13 mouse cellular contexts compared by ENCODE assay signal in the genomic region with DNA sequence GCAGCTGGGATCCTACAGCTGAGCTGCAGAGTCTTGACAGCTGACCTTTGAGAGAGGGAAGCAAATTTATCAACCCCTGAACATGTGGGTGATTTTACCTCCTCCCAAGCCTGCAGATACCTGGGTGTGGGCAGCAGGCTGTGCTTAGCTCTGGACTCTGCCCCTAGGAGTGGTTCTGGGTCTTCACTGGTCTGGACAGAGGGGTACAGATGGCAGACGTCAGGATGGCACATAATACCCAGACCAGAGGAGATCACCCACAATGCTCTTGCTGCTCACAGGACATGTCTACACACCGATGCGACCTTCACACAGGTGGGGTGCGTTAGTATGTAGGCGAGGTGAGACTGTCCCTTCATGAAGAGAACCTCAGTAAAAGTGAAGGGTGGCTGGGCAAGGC. TPM values are rescaled to one million over a fixed set of nuclear protein-coding genes. Genes with fewer than 3 reads are reported as not detected.
DNase-seq lines count a peak whose midpoint lies in the region; ATAC-seq and TF ChIP-seq lines count a peak whose summit lies in the region.
"Had no signal": no experiment of that assay in that cellular context is flagged by ENCODE, and none has a peak within 500 bp of the region (broad histone marks: within the 10 kb centered on the region; RNA-seq: fewer than 3 reads in every experiment).

No protein-coding gene starts in this region.

- 90% methylated on average over 5 of the region's 5 CpGs for WGBS in forebrain, embryonic 13.5 days
- WGBS in forebrain, postnatal 0 days: 94% methylated on average over 5 of the region's 5 CpGs
- 88% methylated on average over 5 of the region's 5 CpGs for WGBS in lung, embryonic 14.5 days
- WGBS in forebrain, embryonic 16.5 days: 85% methylated on average over 5 of the region's 5 CpGs
- 93% methylated on average over 5 of the region's 5 CpGs for WGBS in neural tube, embryonic 13.5 days

- no peak for ATAC-seq in forebrain, embryonic 13.5 days
- no peak for ATAC-seq in forebrain, postnatal 0 days
- ATAC-seq in lung, embryonic 14.5 days (ENCODE audit: insufficient read depth): no peak
- no peak for ATAC-seq in forebrain, embryonic 16.5 days
- ATAC-seq in neural tube, embryonic 13.5 days (ENCODE audit: low read depth): no peak

- peaks cover 27% of the 10 kb centered on the region for H3K4me1 ChIP-seq in forebrain, embryonic 13.5 days
- peaks cover 12% of the 10 kb centered on the region; the same call in 1 of the 2 replicates for H3K4me1 ChIP-seq in forebrain, postnatal 0 days (ENCODE audit: insufficient read depth)
- H3K4me1 ChIP-seq in lung, embryonic 14.5 days (ENCODE audit: insufficient read depth): peaks cover 17% of the 10 kb centered on the region
- H3K4me1 ChIP-seq in forebrain, embryonic 16.5 days (replicated peaks; ENCODE audit: control insufficient read depth, insufficient read depth, low read length): peaks cover 17% of the 10 kb centered on the region
- peaks cover 25% of the 10 kb centered on the region for H3K4me1 ChIP-seq in neural tube, embryonic 13.5 days (replicated peaks)

- DNase-seq in forebrain, postnatal 0 days: no peak
- DNase-seq in lung, embryonic 14.5 days: no peak
- no peak for DNase-seq in lung, postnatal 10 days
- DNase-seq in spleen, postnatal 14 days (ENCODE audit: low spot score in 2 of 2): no peak
- no peak for DNase-seq in natural killer cell, adult 2 months (ENCODE audit: low spot score in 2 of 2)
- DNase-seq: B cell, adult 2 months; heart, adult 18-20 months; kidney, adult 11 months; thymus, adult 2 months had no signal

- TF ChIP-seq CTCF in forebrain, postnatal 0 days (IDR thresholded peaks at IDR 0.05; ENCODE audit: low read depth): no peak
- no peak for TF ChIP-seq CTCF in lung, embryonic 14.5 days (IDR thresholded peaks at IDR 0.05; ENCODE audit: low read depth)

- H3K27me3 ChIP-seq in forebrain, embryonic 13.5 days: no peaks in the 10 kb centered on the region
- H3K27me3 ChIP-seq in forebrain, postnatal 0 days (ENCODE audit: insufficient read depth, low read length): no peaks in the 10 kb centered on the region
- no peaks in the 10 kb centered on the region for H3K27me3 ChIP-seq in lung, embryonic 14.5 days (ENCODE audit: insufficient read depth, low read length)
- no peaks in the 10 kb centered on the region for H3K27me3 ChIP-seq in forebrain, embryonic 16.5 days (replicated peaks; ENCODE audit: control insufficient read depth, insufficient read depth, low read length)
- no peaks in the 10 kb centered on the region for H3K27me3 ChIP-seq in neural tube, embryonic 13.5 days

- H3K4me3 ChIP-seq in forebrain, embryonic 13.5 days: no peak overlapping the region
- H3K4me3 ChIP-seq in forebrain, postnatal 0 days (ENCODE audit: low read depth, low read length): no peak overlapping the region
- peak overlapping the region; percentile 55; the same call in 1 of the 2 replicates for H3K4me3 ChIP-seq in lung, embryonic 14.5 days (ENCODE audit: low read depth, low read length)
- no peak overlapping the region for H3K4me3 ChIP-seq in forebrain, embryonic 16.5 days (replicated peaks; ENCODE audit: low read length)
- peak overlapping the region; percentile 59 for H3K4me3 ChIP-seq in neural tube, embryonic 13.5 days

- H3K36me3 ChIP-seq in forebrain, embryonic 13.5 days (ENCODE audit: poor library complexity, severe bottlenecking): peaks cover 15% of the 10 kb centered on the region
- H3K36me3 ChIP-seq in forebrain, postnatal 0 days (ENCODE audit: insufficient read depth): peaks cover 14% of the 10 kb centered on the region; the same call in 1 of the 2 replicates
- H3K36me3 ChIP-seq in lung, embryonic 14.5 days (ENCODE audit: insufficient read depth): peaks cover 19% of the 10 kb centered on the region
- H3K36me3 ChIP-seq in forebrain, embryonic 16.5 days (ENCODE audit: control insufficient read depth, insufficient read depth): peaks cover 2% of the 10 kb centered on the region; the same call in 1 of the 2 replicates
- peaks cover 17% of the 10 kb centered on the region for H3K36me3 ChIP-seq in neural tube, embryonic 13.5 days

- H3K4me2 ChIP-seq in forebrain, embryonic 13.5 days: peak overlapping the region; percentile 98; the same call in 1 of the 2 replicates
- H3K4me2 ChIP-seq in forebrain, postnatal 0 days (ENCODE audit: low read depth): no peak overlapping the region
- H3K4me2 ChIP-seq in lung, embryonic 14.5 days: peak overlapping the region; percentile 95
- no peak overlapping the region for H3K4me2 ChIP-seq in forebrain, embryonic 16.5 days (ENCODE audit: low read length)
- H3K4me2 ChIP-seq in neural tube, embryonic 13.5 days: peak overlapping the region; percentile 97

- H3K9ac ChIP-seq in forebrain, embryonic 13.5 days: no peak overlapping the region
- no peak overlapping the region for H3K9ac ChIP-seq in forebrain, postnatal 0 days
- no peak overlapping the region for H3K9ac ChIP-seq in lung, embryonic 14.5 days
- H3K9ac ChIP-seq in forebrain, embryonic 16.5 days (replicated peaks; ENCODE audit: low read depth, low read length): 0 out of 2 replicates have a peak overlapping the region, but pooled peaks have one; percentile 7
- peak overlapping the region; percentile 81; the same call in 1 of the 2 replicates for H3K9ac ChIP-seq in neural tube, embryonic 13.5 days

- no peak overlapping the region for H3K27ac ChIP-seq in forebrain, embryonic 13.5 days
- H3K27ac ChIP-seq in forebrain, postnatal 0 days (ENCODE audit: low read depth, low read length): no peak overlapping the region
- no peak overlapping the region for H3K27ac ChIP-seq in lung, embryonic 14.5 days (ENCODE audit: low read depth)
- H3K27ac ChIP-seq in forebrain, embryonic 16.5 days (ENCODE audit: low read length): no peak overlapping the region
- peak overlapping the region; percentile 97; the same call in 1 of the 2 replicates for H3K27ac ChIP-seq in neural tube, embryonic 13.5 days (replicated peaks)
- H3K27ac ChIP-seq: liver, embryonic 14.5 days had no signal

- no peaks in the 10 kb centered on the region for H3K9me3 ChIP-seq in forebrain, embryonic 13.5 days (replicated peaks)
- H3K9me3 ChIP-seq in forebrain, postnatal 0 days (ENCODE audit: low read length): no peaks in the 10 kb centered on the region
- H3K9me3 ChIP-seq in lung, embryonic 14.5 days (ENCODE audit: low read depth, low read length): no peaks in the 10 kb centered on the region
- H3K9me3 ChIP-seq in forebrain, embryonic 16.5 days (ENCODE audit: control insufficient read depth, low read length): no peaks in the 10 kb centered on the region
- no peaks in the 10 kb centered on the region for H3K9me3 ChIP-seq in neural tube, embryonic 13.5 days

RNA-seq across cellular contexts. Expression of a gene that starts 7.3 kb away (rescaled TPM):
- polyA plus RNA-seq in forebrain, embryonic 13.5 days (2015; fragmentation: Nextera tagmentation; extraction: Ambion mirVana): 32.4 and 32.8 TPM in 2 replicates
- total RNA-seq in forebrain, postnatal 0 days (2014; rRNA removed): 65.4 and 75.2 TPM in 2 replicates
- 68.5 and 77.6 TPM in 2 replicates for polyA plus RNA-seq in forebrain, postnatal 0 days (2015; fragmentation: Nextera tagmentation; extraction: Ambion mirVana)
- polyA plus RNA-seq in lung, embryonic 14.5 days (2014; fragmentation: Nextera tagmentation; extraction: Ambion mirVana): 21.8 and 23.5 TPM in 2 replicates
- 46.3 and 52.5 TPM in 2 replicates for polyA plus RNA-seq in forebrain, embryonic 16.5 days (2015; fragmentation: Nextera tagmentation; extraction: Ambion mirVana)
- 50.6 and 57.0 TPM in 2 replicates for polyA plus RNA-seq in neural tube, embryonic 13.5 days (2015; fragmentation: Nextera tagmentation; extraction: Ambion mirVana)

RNA-seq across cellular contexts. Expression of a gene that starts 7.9 kb away (rescaled TPM):
- 72.4 and 79.3 TPM in 2 replicates for polyA plus RNA-seq in forebrain, embryonic 13.5 days (2015; fragmentation: Nextera tagmentation; extraction: Ambion mirVana)
- total RNA-seq in forebrain, postnatal 0 days (2014; rRNA removed): 56.5 and 94.9 TPM in 2 replicates
- polyA plus RNA-seq in forebrain, postnatal 0 days (2015; fragmentation: Nextera tagmentation; extraction: Ambion mirVana): 95.3 and 111 TPM in 2 replicates
- 61.0 and 65.0 TPM in 2 replicates for polyA plus RNA-seq in lung, embryonic 14.5 days (2014; fragmentation: Nextera tagmentation; extraction: Ambion mirVana)
- polyA plus RNA-seq in forebrain, embryonic 16.5 days (2015; fragmentation: Nextera tagmentation; extraction: Ambion mirVana): 87.9 and 88.4 TPM in 2 replicates
- 90.4 and 95.1 TPM in 2 replicates for polyA plus RNA-seq in neural tube, embryonic 13.5 days (2015; fragmentation: Nextera tagmentation; extraction: Ambion mirVana)

RNA-seq across cellular contexts. Expression of a gene that starts 15.2 kb away (rescaled TPM):
- polyA plus RNA-seq in forebrain, embryonic 13.5 days (2015; fragmentation: Nextera tagmentation; extraction: Ambion mirVana): 0.25 TPM in 1 of 2 replicates, not detected in the other
- total RNA-seq in forebrain, postnatal 0 days (2014; rRNA removed): 8.8 and 12.7 TPM in 2 replicates
- 8.6 and 8.7 TPM in 2 replicates for polyA plus RNA-seq in forebrain, postnatal 0 days (2015; fragmentation: Nextera tagmentation; extraction: Ambion mirVana)
- 0.17 and 0.38 TPM in 2 replicates for polyA plus RNA-seq in lung, embryonic 14.5 days (2014; fragmentation: Nextera tagmentation; extraction: Ambion mirVana)
- polyA plus RNA-seq in forebrain, embryonic 16.5 days (2015; fragmentation: Nextera tagmentation; extraction: Ambion mirVana): 2.1 and 3.3 TPM in 2 replicates
- polyA plus RNA-seq in neural tube, embryonic 13.5 days (2015; fragmentation: Nextera tagmentation; extraction: Ambion mirVana): 3.4 and 5.2 TPM in 2 replicates
- total RNA-seq: heart, adult 18-20 months had no signal

RNA-seq across cellular contexts. Expression of a gene that starts 24.4 kb away (rescaled TPM):
- polyA plus RNA-seq in forebrain, embryonic 13.5 days (2015; fragmentation: Nextera tagmentation; extraction: Ambion mirVana): 0.74 TPM in 1 of 2 replicates, not detected in the other
- total RNA-seq in forebrain, postnatal 0 days (2014; rRNA removed): 0.71 and 1.6 TPM in 2 replicates
- 1.2 and 2.4 TPM in 2 replicates for polyA plus RNA-seq in forebrain, postnatal 0 days (2015; fragmentation: Nextera tagmentation; extraction: Ambion mirVana)
- 2.2 and 2.3 TPM in 2 replicates for polyA plus RNA-seq in lung, embryonic 14.5 days (2014; fragmentation: Nextera tagmentation; extraction: Ambion mirVana)
- 0.37 and 0.89 TPM in 2 replicates for polyA plus RNA-seq in forebrain, embryonic 16.5 days (2015; fragmentation: Nextera tagmentation; extraction: Ambion mirVana)
- polyA plus RNA-seq in neural tube, embryonic 13.5 days (2015; fragmentation: Nextera tagmentation; extraction: Ambion mirVana): 3.0 and 7.9 TPM in 2 replicates
- total RNA-seq: heart, adult 18-20 months had no signal

RNA-seq across cellular contexts. Expression of a gene that starts 25.2 kb away (rescaled TPM):
- polyA plus RNA-seq in forebrain, embryonic 13.5 days (2015; fragmentation: Nextera tagmentation; extraction: Ambion mirVana): 106 and 139 TPM in 2 replicates
- 226 and 269 TPM in 2 replicates for total RNA-seq in forebrain, postnatal 0 days (2014; rRNA removed)
- 201 and 269 TPM in 2 replicates for polyA plus RNA-seq in forebrain, postnatal 0 days (2015; fragmentation: Nextera tagmentation; extraction: Ambion mirVana)
- polyA plus RNA-seq in lung, embryonic 14.5 days (2014; fragmentation: Nextera tagmentation; extraction: Ambion mirVana): 218 and 224 TPM in 2 replicates
- polyA plus RNA-seq in forebrain, embryonic 16.5 days (2015; fragmentation: Nextera tagmentation; extraction: Ambion mirVana): 132 and 140 TPM in 2 replicates
- polyA plus RNA-seq in neural tube, embryonic 13.5 days (2015; fragmentation: Nextera tagmentation; extraction: Ambion mirVana): 191 and 211 TPM in 2 replicates

Comparison
In these comparisons a context has a peak if more than half of its experiments do, and no peak if none do; other contexts are left out.
1. H3K4me2 ChIP-seq: peak in forebrain, embryonic 13.5 days (single experiment), lung, embryonic 14.5 days (single experiment) and neural tube, embryonic 13.5 days (single experiment); none in forebrain, postnatal 0 days (single experiment) and forebrain, embryonic 16.5 days (single experiment).
2. H3K9ac ChIP-seq: peak in forebrain, embryonic 16.5 days (single experiment) and neural tube, embryonic 13.5 days (single experiment); none in forebrain, embryonic 13.5 days (single experiment), forebrain, postnatal 0 days (single experiment) and lung, embryonic 14.5 days (single experiment).
3. H3K4me3 ChIP-seq: peak in lung, embryonic 14.5 days (single experiment) and neural tube, embryonic 13.5 days (single experiment); none in forebrain, embryonic 13.5 days (single experiment), forebrain, postnatal 0 days (single experiment) and forebrain, embryonic 16.5 days (single experiment).